Mouse (Mus musculus) megakaryocyte progenitor cell, adult 5-6 weeks (primary cell): Measurements from ENCODE around the gene Ccl27a. TPM values are rescaled to one million over a fixed set of nuclear protein-coding genes. Genes with fewer than 3 reads are reported as not detected.
"Not testable (repeated sequence)": the region's sequence is repeated elsewhere in the genome, so short reads cannot be mapped to it uniquely, and the experiment has no call there.

Source experiments
- ATAC-seq: replicated peaks from 2 replicates; pipeline ENCODE4 v1.8.0; 2016; ENCODE audit warnings: mild to moderate bottlenecking, moderate TSS enrichment, inconsistent platforms; ENCODE audit not compliant: poor library complexity
- total RNA-seq, 2 experiments: library from RNA; stranded (forward) in 1 of 2; stranded (reverse) in 1 of 2; fragments of 157-497, 149-512 nt in 1 of 2; fragments of 200-1000 nt in 1 of 2; gene quantifications; 2 replicates each; pipeline versions ENCODE4 v1.2.3 to v1.2.4; 2015 to 2017

Ccl27a gene
- total RNA-seq (2015): 7.9 and 9.8 TPM in 2 replicates
- 8.9 and 11.6 TPM in 2 replicates for total RNA-seq (2017)

GRCm38 (mm10) chr4:41774002-41774401 lies at the start of gene Ccl27a:
TSS of gene Ccl27a (minus strand) at chr4:41774247.
- peak; percentile 70 for ATAC-seq

- ATAC-seq: not testable (repeated sequence)
These were observed 9.2 kb upstream of the Ccl27a start for GRCm38 (mm10) chr4:41783197-41783596.

- ATAC-seq: not testable (repeated sequence)
These were observed 8.7 kb upstream of the Ccl27a start for GRCm38 (mm10) chr4:41782711-41783110.

- not testable (repeated sequence) for ATAC-seq
These were observed 7.9 kb upstream of the Ccl27a start for GRCm38 (mm10) chr4:41781748-41782485.

- ATAC-seq: not testable (repeated sequence)
These were observed 7.2 kb upstream of the Ccl27a start for GRCm38 (mm10) chr4:41781271-41781670.

- not testable (repeated sequence) for ATAC-seq
These were observed 1.8 kb upstream of the Ccl27a start for GRCm38 (mm10) chr4:41775840-41776239.

- ATAC-seq: not testable (repeated sequence)
These were observed 459 bp upstream of the Ccl27a start for GRCm38 (mm10) chr4:41774506-41774905.

- peak; percentile 69; the same call in 1 of the 2 replicates for ATAC-seq
These were observed 545 bp downstream of the Ccl27a start for GRCm38 (mm10) chr4:41773502-41773901.

- ATAC-seq: not testable (repeated sequence)
These were observed 1.1 kb downstream of the Ccl27a start for GRCm38 (mm10) chr4:41772946-41773345.

GRCm38 (mm10) chr4:41767301-41767700 lies 6.7 kb downstream of the Ccl27a start:
- not testable (repeated sequence) for ATAC-seq

- ATAC-seq: not testable (repeated sequence)
These were observed 10.9 kb downstream of the Ccl27a start for GRCm38 (mm10) chr4:41763176-41763575.

- ATAC-seq: not testable (repeated sequence)
These were observed 11.3 kb downstream of the Ccl27a start for GRCm38 (mm10) chr4:41762688-41763114.

- ATAC-seq: no peak
These were observed 11.9 kb downstream of the Ccl27a start for GRCm38 (mm10) chr4:41762099-41762687.

- no peak for ATAC-seq
These were observed 12.4 kb downstream of the Ccl27a start for GRCm38 (mm10) chr4:41761680-41762079.

GRCm38 (mm10) chr4:41760911-41761310 lies 13.1 kb downstream of the Ccl27a start:
- ATAC-seq: no peak

- peak; percentile 71 for ATAC-seq
These were observed 13.7 kb downstream of the Ccl27a start for GRCm38 (mm10) chr4:41760288-41760721.

- 0 out of 2 replicates have a peak, but pooled peaks have one; percentile 0 for ATAC-seq
These were observed 14.3 kb downstream of the Ccl27a start for GRCm38 (mm10) chr4:41759656-41760287.

GRCm38 (mm10) chr4:41759206-41759605 lies 14.8 kb downstream of the Ccl27a start:
- ATAC-seq: no peak

- ATAC-seq: no peak
These were observed 15.3 kb downstream of the Ccl27a start for GRCm38 (mm10) chr4:41758701-41759100.

GRCm38 (mm10) chr4:41758021-41758420 lies 16.0 kb downstream of the Ccl27a start:
- no peak for ATAC-seq

- no peak for ATAC-seq
These were observed 16.7 kb downstream of the Ccl27a start for GRCm38 (mm10) chr4:41757321-41757720.

GRCm38 (mm10) chr4:41756440-41756839 lies 17.6 kb downstream of the Ccl27a start:
- no peak for ATAC-seq
